Mouse (Mus musculus) midbrain, embryonic 14.5 days (tissue): Measurements from ENCODE around the gene Fam76b. TPM values are rescaled to one million over a fixed set of nuclear protein-coding genes. Genes with fewer than 3 reads are reported as not detected.

Source experiments
- ATAC-seq: fragments of 200-750 bp; cut with Nextera tagmentation; 2 replicates; pipeline ENCODE4 v1.8.0; 2017; ENCODE audit warnings: moderate number of reproducible peaks, moderate library complexity; ENCODE audit not compliant: low FRiP score, low TSS enrichment
- DNase-seq: peaks from one replicate; pipeline ENCODE4 v3.0.0-alpha.2; 2015
- H3K27ac ChIP-seq: fragments of 300-500 bp; sonication (generic); replicated peaks from 2 replicates; pipeline ENCODE4 v1.5.1; 2014; ENCODE audit warnings: mild to moderate bottlenecking, low read depth, low read length, moderate library complexity
- H3K27me3 ChIP-seq: fragments of 300-500 bp; sonication (generic); 2 replicates; pipeline ENCODE4 v1.6.1; 2014; ENCODE audit warnings: low read length, control low read depth, mixed read lengths; ENCODE audit not compliant: control insufficient read depth, insufficient read depth
- H3K36me3 ChIP-seq: fragments of 300-500 bp; sonication (generic); 2 replicates; pipeline ENCODE4 v1.6.1; 2014; ENCODE audit warnings: low read length, control low read depth; ENCODE audit not compliant: control insufficient read depth, insufficient read depth
- H3K4me1 ChIP-seq: fragments of 300-500 bp; sonication (generic); 2 replicates; pipeline ENCODE4 v1.6.1; 2014; ENCODE audit warnings: mild to moderate bottlenecking, antibody characterized with exemption, low read length, control low read depth; ENCODE audit not compliant: control insufficient read depth, insufficient read depth
- H3K4me2 ChIP-seq: fragments of 300-500 bp; sonication (generic); 2 replicates; pipeline ENCODE4 v1.6.1; 2014; ENCODE audit warnings: mild to moderate bottlenecking, low read length, moderate library complexity
- H3K4me3 ChIP-seq: fragments of 300-500 bp; sonication (generic); replicated peaks from 2 replicates; pipeline ENCODE4 v1.5.1; 2014; ENCODE audit warnings: low read depth, low read length
- H3K9ac ChIP-seq: fragments of 300-500 bp; sonication (generic); replicated peaks from 2 replicates; pipeline ENCODE4 v1.6.1; 2014; ENCODE audit warnings: mild to moderate bottlenecking, low read length, moderate library complexity
- H3K9me3 ChIP-seq: fragments of 300-500 bp; sonication (generic); 2 replicates; pipeline ENCODE4 v1.6.1; 2016; ENCODE audit warnings: low read length, control low read depth, mixed read lengths; ENCODE audit not compliant: control insufficient read depth
- WGBS: fragments of 180-500 bp; shearing (Covaris S2); extraction: QIAGEN DNeasy Blood & Tissue Kit; methylation state at CpG from one replicate; pipeline ENCODE4 v1.1.7; 2014; 5-methylcytosine and 5-hydroxymethylcytosine counted together
- polyA plus RNA-seq: library from polyadenylated mRNA; unstranded; fragments of >200 nt; fragmentation: Nextera tagmentation; extraction: Ambion mirVana; gene quantifications from 2 replicates; pipeline ENCODE4 v1.2.1, GENCODE M21; 2014

Gene Fam76b
- polyA plus RNA-seq, 1 experiment from 2014 or later = 24.7 TPM

- ATAC-seq (peak; percentile 21), DNase-seq (peak; percentile 63)
- no peaks in the 10 kb centered on the region for H3K27me3 ChIP-seq
- H3K9me3 ChIP-seq = no peaks in the 10 kb centered on the region
- peaks cover 16% of the 10 kb centered on the region; the same call in 1 of the 2 replicates for H3K4me1 ChIP-seq
- no peaks in the 10 kb centered on the region for H3K36me3 ChIP-seq
- H3K4me3 ChIP-seq = no peak overlapping the region
- 55% methylated on average over 19 of the region's 19 CpGs for WGBS
- H3K27ac ChIP-seq = peak overlapping the region; percentile 63
- peak overlapping the region; percentile 14; the same call in 1 of the 2 replicates for H3K4me2 ChIP-seq
- no peak overlapping the region for H3K9ac ChIP-seq
These were observed 71.2 kb downstream of the Fam76b start for GRCm38 (mm10) chr9:13898510-13899305.

GRCm38 (mm10) chr9:13902030-13902429, 74.5 kb downstream of the Fam76b start:
- no peaks in the 10 kb centered on the region for H3K9me3 ChIP-seq
- H3K27ac ChIP-seq = no peak overlapping the region
- no peaks in the 10 kb centered on the region for H3K27me3 ChIP-seq
- H3K36me3 ChIP-seq = no peaks in the 10 kb centered on the region
- no peak overlapping the region for H3K9ac ChIP-seq
- peaks cover 6% of the 10 kb centered on the region; the same call in 1 of the 2 replicates for H3K4me1 ChIP-seq
- DNase-seq (no peak), ATAC-seq (no peak)
- H3K4me3 ChIP-seq = no peak overlapping the region
- no peak overlapping the region for H3K4me2 ChIP-seq
- 95% methylated on average over 3 of the region's 3 CpGs for WGBS

- Histone ChIP-seq H3K9me3 (no peaks in the 10 kb centered on the region), H3K36me3 (no peaks in the 10 kb centered on the region), H3K4me3 (no peak overlapping the region), H3K9ac (no peak overlapping the region), H3K27me3 (no peaks in the 10 kb centered on the region), H3K4me2 (no peak overlapping the region), H3K4me1 (no peaks in the 10 kb centered on the region), H3K27ac (no peak overlapping the region)
- no peak for DNase-seq
- no peak for ATAC-seq
- 92% methylated on average over 5 of the region's 5 CpGs for WGBS
These were observed 76.7 kb downstream of the Fam76b start for GRCm38 (mm10) chr9:13904091-13904779.

Other genes with a start within 250 kb of the Fam76b start
- 49.5 and 60.6 TPM in 2 replicates for gene Mtmr2, start 79.3 kb upstream of the Fam76b start, polyA plus RNA-seq
- gene Cep57, start 609 bp upstream of the Fam76b start, polyA plus RNA-seq = 41.1 and 42.0 TPM in 2 replicates